Mouse (Mus musculus) erythroblast, embryonic 14.5 days (primary cell): ENCODE results near the gene Espnl.

Source experiments
- GATA1 ChIP-seq: IDR thresholded peaks from 2 replicates; pipeline ENCODE4 v1.6.1; 2012; ENCODE audit warnings: low read length, inconsistent platforms, mixed read lengths
- TAL1 ChIP-seq: IDR thresholded peaks from 3 replicates; pipeline ENCODE4 v1.6.1; 2012; ENCODE audit warnings: low read length, inconsistent platforms, mixed read lengths

DNA sequence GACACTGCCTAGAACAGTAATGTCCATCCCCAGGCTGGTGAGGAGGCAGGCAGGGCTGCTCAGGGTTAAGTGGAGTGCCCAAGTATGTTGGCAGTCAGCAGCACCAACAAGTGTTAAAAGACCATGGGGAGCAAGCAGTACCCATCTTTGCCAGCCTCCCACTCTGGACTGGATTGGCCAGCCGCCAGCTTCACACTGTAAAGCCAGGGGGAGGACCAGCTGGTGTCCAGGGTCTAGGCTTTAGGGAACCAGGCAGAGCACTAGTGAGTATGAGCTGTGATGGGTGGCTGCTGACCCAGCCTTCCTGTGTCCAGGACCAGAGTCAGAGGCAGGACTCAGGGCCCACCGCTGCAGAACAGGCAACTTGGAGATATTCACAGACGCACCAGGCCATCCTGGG, 22.1 kb downstream of the Espnl start:
- TF ChIP-seq TAL1 (no peak), GATA1 (no peak)
